Mouse (Mus musculus): ENCODE data around the gene Magi2.
"Not testable (repeated sequence)": the region's sequence is repeated elsewhere in the genome, so short reads cannot be mapped to it uniquely, and the experiment has no call there.

Magi2 gene

GRCm38 (mm10) chr5:19226866-19227243, at the start of gene Magi2:
Gene Magi2, plus strand, starts transcription at chr5:19227036.
- no peak for DNase-seq (ENCODE audit: low read depth)

GRCm38 (mm10) chr5:19178594-19178993, 48.2 kb upstream of the Magi2 start:
- no peak for DNase-seq (ENCODE audit: low read depth)

- no peak for DNase-seq (ENCODE audit: low read depth)
Observed at GRCm38 (mm10) chr5:19186175-19186574, 40.7 kb upstream of the Magi2 start.

- no peak for DNase-seq (ENCODE audit: low read depth)
Observed at GRCm38 (mm10) chr5:19211665-19212064, 15.2 kb upstream of the Magi2 start.

- peak; percentile 69 for DNase-seq (ENCODE audit: low read depth)
Observed at GRCm38 (mm10) chr5:19226144-19226865, 531 bp upstream of the Magi2 start.

GRCm38 (mm10) chr5:19227281-19227680, 445 bp downstream of the Magi2 start:
- DNase-seq (ENCODE audit: low read depth), result no peak

GRCm38 (mm10) chr5:19227791-19228331, 1.0 kb downstream of the Magi2 start:
- DNase-seq (ENCODE audit: low read depth), result peak; percentile 71

GRCm38 (mm10) chr5:19241797-19242196, 15.0 kb downstream of the Magi2 start:
- no peak for DNase-seq (ENCODE audit: low read depth)

- no peak for DNase-seq (ENCODE audit: low read depth)
Observed at GRCm38 (mm10) chr5:19246426-19246825, 19.6 kb downstream of the Magi2 start.

GRCm38 (mm10) chr5:19247266-19247665, 20.4 kb downstream of the Magi2 start:
- no peak for DNase-seq (ENCODE audit: low read depth)

GRCm38 (mm10) chr5:19262816-19263215, 36.0 kb downstream of the Magi2 start:
- DNase-seq (ENCODE audit: low read depth), result no peak

GRCm38 (mm10) chr5:19264627-19265026, 37.8 kb downstream of the Magi2 start:
- DNase-seq (ENCODE audit: low read depth), result no peak

- no peak for DNase-seq (ENCODE audit: low read depth)
Observed at GRCm38 (mm10) chr5:19292581-19292980, 65.7 kb downstream of the Magi2 start.

- DNase-seq (ENCODE audit: low read depth), result no peak
Observed at GRCm38 (mm10) chr5:19306656-19307055, 79.8 kb downstream of the Magi2 start.

- DNase-seq (ENCODE audit: low read depth), result no peak
Observed at GRCm38 (mm10) chr5:19309870-19310269, 83.0 kb downstream of the Magi2 start.

GRCm38 (mm10) chr5:19322532-19322931, 95.7 kb downstream of the Magi2 start:
- peak; percentile 3 for DNase-seq (ENCODE audit: low read depth)

GRCm38 (mm10) chr5:19337561-19337960, 110.7 kb downstream of the Magi2 start:
- no peak for DNase-seq (ENCODE audit: low read depth)

- no peak for DNase-seq (ENCODE audit: low read depth)
Observed at GRCm38 (mm10) chr5:19368175-19368574, 141.3 kb downstream of the Magi2 start.

GRCm38 (mm10) chr5:19395876-19396275, 169.0 kb downstream of the Magi2 start:
- no peak for DNase-seq (ENCODE audit: low read depth)

GRCm38 (mm10) chr5:19400299-19400698, 173.5 kb downstream of the Magi2 start:
- no peak for DNase-seq (ENCODE audit: low read depth)

- no peak for DNase-seq (ENCODE audit: low read depth)
Observed at GRCm38 (mm10) chr5:19400738-19401408, 174.0 kb downstream of the Magi2 start.

GRCm38 (mm10) chr5:19404268-19404667, 177.4 kb downstream of the Magi2 start:
- DNase-seq (ENCODE audit: low read depth), result not testable (repeated sequence)

GRCm38 (mm10) chr5:19414556-19414955, 187.7 kb downstream of the Magi2 start:
- DNase-seq (ENCODE audit: low read depth), result no peak

All from fibroblast of lung, adult 2 months (primary cell).